Mouse (Mus musculus): ENCODE measurements at regions not wholly inside any gene's neighbourhood (a gene's known extent, or its start where the extent isn't known, plus 50 kb on each side); places are given as distances from the start of the nearest gene placed in this dataset.

GRCm38 (mm10) chr16:52726120-52726844, 272.4 kb upstream of the Alcam start:
- Histone ChIP-seq H3K36me3 (no peaks in the 10 kb centered on the region), H3K4me3 (no peak overlapping the region), H3K27ac (no peak overlapping the region), H3K4me2 (no peak overlapping the region), H3K27me3 (no peaks in the 10 kb centered on the region), H3K4me1 (no peaks in the 10 kb centered on the region), H3K9ac (no peak overlapping the region), H3K9me3 (0 out of 2 replicates have a peak, but pooled peaks cover 3% of the 10 kb centered on the region)
- WGBS, result 62% methylated on average over 3 of the region's 3 CpGs
- ATAC-seq (ENCODE audit: insufficient number of reproducible peaks, insufficient read depth, low FRiP score, low TSS enrichment, low read depth), result no peak

GRCm38 (mm10) chr16:52718231-52718932, 264.5 kb upstream of the Alcam start:
- Histone ChIP-seq H3K9me3 (no peaks in the 10 kb centered on the region), H3K4me1 (no peaks in the 10 kb centered on the region), H3K9ac (no peak overlapping the region), H3K36me3 (no peaks in the 10 kb centered on the region), H3K4me3 (no peak overlapping the region), H3K27me3 (no peaks in the 10 kb centered on the region), H3K27ac (no peak overlapping the region), H3K4me2 (no peak overlapping the region)
- no peak for ATAC-seq (ENCODE audit: insufficient number of reproducible peaks, insufficient read depth, low FRiP score, low TSS enrichment, low read depth)
- WGBS, result 76% methylated on average over 1 of the region's 1 CpGs

GRCm38 (mm10) chr16:52690272-52690671, 236.4 kb upstream of the Alcam start:
- Histone ChIP-seq H3K9me3 (no peaks in the 10 kb centered on the region), H3K4me1 (no peaks in the 10 kb centered on the region), H3K9ac (no peak overlapping the region), H3K4me2 (no peak overlapping the region), H3K4me3 (no peak overlapping the region), H3K27me3 (no peaks in the 10 kb centered on the region), H3K36me3 (no peaks in the 10 kb centered on the region), H3K27ac (no peak overlapping the region)
- 83% methylated on average over 1 of the region's 1 CpGs for WGBS
- ATAC-seq (ENCODE audit: insufficient number of reproducible peaks, insufficient read depth, low FRiP score, low TSS enrichment, low read depth), result no peak

- Histone ChIP-seq H3K36me3 (no peaks in the 10 kb centered on the region), H3K4me2 (no peak overlapping the region), H3K27ac (no peak overlapping the region), H3K9me3 (no peaks in the 10 kb centered on the region), H3K27me3 (no peaks in the 10 kb centered on the region), H3K9ac (no peak overlapping the region), H3K4me3 (no peak overlapping the region), H3K4me1 (no peaks in the 10 kb centered on the region)
- no peak for ATAC-seq (ENCODE audit: insufficient number of reproducible peaks, insufficient read depth, low FRiP score, low TSS enrichment, low read depth)
Observed at GRCm38 (mm10) chr16:52654825-52655224, 201.0 kb upstream of the Alcam start.
